Mouse (Mus musculus) yolk sac, embryonic 10.5 days (tissue): Measurements from ENCODE around the gene Pip5kl1.

Experiments used
- DNase-seq: peaks from one replicate; pipeline ENCODE4 v3.0.0-alpha.2; 2017; ENCODE audit warnings: low spot score

Gene Pip5kl1

DNA sequence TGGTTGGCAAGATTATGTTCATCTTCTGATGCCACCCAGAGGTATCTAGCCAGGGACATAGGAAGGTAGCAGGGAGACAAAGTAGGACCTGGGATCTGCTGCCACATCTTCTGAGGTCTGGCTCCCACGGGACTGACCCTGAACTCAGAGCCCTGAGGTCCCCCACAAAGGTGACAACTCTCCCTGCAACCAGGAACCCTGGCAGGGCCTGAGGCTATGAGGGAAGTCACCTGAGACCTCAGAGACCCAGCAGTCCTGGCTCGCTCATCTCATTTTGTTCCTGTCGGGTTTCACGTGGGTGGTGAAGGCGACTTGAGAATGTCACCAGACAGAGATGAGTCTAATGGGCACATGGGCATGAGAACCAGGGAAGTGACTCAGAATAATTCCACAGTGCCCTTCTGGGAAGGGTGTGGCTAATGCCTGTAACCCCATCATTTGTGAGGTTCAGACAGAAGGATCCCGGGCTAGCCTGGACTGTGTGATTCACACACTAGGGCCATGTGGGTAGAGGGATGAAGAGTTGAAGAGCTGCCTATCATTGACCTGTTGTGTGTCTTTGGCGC, 10.6 kb downstream of the Pip5kl1 start:
- DNase-seq, result no peak

DNA sequence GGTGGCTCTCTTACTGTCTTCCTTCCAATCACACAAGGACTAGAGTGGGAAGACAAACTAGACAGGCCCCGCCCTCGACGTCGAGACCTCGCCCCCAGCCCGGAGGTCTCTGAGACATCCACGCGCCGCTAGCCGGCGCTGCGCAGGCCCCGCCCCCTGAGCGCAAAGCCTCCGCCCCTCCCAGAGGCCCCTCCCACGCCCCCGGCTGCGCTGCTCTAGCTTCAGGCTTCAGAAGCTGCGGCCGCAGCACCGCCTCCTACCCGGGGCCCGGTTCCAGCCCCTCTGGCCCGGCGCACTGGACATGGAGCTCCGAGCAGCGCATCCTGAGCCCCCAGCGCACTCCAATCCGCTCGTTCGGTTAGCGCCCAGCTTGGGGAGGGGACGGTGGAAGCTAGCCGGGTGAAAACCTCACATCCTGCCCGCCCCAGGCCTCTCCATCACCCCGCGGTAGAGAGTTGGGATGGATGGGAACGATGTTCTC, 12.3 kb downstream of the Pip5kl1 start, which contains the start of gene St6galnac4:
TSS of gene St6galnac4 (plus strand) at position 225 of the 481 bp plus-strand sequence.
- peak; percentile 92 for DNase-seq

DNA sequence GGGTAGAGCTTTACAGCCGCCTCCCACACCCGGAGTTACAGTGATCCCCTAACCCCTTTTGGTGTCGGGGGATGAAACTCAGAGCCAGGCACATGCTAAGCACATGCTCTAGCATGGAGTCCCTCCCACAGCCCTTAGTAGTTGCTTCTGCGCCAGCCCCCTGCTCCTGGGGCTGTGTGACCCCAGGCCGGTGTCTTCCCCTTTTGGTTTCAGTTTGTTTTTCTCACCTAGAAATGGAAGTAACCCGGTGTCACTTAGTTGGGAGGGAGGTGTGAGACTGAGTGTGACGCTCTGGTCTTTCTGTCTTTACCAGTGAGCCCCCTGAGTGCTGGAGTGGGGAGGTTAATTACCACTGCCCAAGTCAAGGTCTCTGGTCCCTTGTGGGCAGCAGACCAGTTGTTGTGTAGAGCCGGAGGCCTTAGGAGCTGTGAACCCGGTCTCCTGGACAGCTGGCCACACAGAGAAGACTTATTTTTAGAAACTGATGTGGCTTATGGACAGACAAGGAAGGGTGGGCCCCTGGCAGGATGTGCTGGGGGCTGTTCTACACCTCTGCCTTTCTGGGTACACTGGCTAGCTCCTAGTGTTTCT, 13.2 kb downstream of the Pip5kl1 start:
- no peak for DNase-seq

DNA sequence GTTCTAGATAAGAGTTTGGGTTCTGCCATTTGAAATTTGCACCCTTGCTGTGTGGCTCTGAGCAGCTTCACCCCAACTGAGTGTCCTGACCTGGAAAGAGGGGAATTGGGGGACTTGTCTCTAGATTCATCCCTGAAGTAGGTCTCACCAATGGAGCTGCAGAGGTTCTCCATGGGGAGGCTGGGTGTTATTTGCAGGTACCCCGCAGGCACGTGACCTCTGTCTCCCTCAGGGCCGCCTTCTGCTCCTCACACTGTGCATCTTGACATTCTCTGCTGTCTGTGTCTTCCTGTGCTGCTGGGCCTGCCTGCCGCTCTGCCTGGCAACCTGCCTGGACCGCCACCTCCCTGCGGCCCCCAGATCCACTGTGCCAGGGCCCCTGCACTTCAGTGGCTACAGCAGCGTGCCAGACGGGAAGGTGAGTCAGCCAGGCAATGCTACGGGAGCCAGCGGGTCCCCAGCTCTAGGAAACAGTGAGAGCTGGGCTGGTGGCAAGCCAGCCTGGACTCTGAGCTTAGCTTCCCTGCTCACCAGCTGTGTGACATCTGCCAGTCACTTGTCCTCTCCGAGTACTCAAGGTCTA, 14.7 kb downstream of the Pip5kl1 start:
- no peak for DNase-seq

DNA sequence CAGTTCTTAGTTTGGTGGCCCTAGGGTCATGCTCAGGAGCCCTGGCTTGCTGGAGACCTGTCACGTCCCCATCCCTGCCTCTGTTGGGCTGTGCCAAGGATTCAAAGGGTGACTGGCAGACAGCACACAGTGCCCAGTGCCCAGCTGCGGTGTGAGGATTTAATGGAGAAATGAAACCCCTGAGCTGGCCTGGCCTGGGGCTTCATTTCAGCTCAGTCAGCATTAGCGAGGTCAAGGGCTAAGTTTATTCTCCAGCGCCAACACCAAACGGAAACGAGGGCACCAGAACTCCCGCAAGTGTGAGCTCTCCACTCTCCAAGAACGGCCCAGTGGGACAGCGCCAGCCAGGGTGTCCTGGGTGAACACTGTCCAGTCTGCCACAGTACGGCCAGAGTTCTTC, 15.6 kb downstream of the Pip5kl1 start:
- no peak for DNase-seq

DNA sequence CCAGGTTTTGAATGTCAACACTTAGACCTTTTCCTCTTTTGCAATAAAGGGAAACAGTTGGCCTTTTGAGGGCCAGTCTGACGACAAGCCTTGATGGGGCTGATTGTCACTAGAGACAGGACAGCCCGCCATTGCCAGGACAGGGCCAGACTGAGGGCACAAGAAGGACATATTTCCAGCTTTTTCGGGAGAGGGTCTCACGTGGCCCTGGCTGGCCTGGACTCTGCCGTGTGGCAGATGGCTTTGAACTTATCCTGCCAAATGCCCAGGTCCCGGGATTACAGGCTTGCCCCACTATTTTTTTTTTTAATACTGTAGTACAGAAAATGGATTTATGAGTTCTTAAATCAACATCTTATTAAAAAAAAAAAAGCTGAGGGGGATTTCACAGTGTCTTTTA, 16.7 kb downstream of the Pip5kl1 start:
- no peak for DNase-seq

DNA sequence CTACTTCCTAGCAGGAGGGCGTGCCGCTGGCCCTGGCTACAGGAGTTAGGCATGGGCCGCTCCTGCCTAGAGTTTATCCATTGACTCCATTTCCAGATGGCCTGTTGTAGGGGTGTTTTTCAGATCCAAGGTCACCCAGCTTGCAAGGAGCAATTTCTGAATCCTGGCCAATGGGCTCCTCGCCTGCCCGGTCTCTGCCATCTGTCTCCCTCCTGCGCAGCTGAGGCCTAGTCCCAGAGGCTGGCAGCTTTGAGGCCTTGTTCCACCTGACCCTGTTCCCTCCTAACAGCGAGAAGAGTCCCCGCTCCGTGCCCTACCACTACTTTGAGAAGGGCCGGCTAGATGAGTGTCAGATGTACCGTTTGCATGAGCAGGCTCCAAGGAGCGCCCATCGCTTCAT, 22.1 kb downstream of the Pip5kl1 start:
- no peak for DNase-seq

DNA sequence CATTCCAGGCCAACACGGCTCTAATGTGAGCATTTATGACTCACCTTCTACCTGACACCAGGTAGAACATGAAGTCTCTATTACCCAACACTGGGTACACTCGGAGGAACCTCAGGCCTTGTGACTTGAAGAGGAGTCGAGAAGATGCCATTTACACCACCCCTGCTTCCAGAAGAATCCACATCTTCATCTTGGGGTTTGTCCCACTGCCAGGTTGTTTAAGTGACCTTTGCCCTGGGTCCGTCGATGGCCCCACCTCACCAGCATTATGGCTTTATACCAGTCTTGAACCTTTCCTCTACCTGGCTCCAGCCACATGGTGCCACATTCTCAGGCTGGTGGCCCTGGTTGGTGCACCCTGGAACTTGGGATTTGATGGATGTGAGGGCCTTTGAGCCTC, 22.7 kb downstream of the Pip5kl1 start:
- no peak for DNase-seq

DNA sequence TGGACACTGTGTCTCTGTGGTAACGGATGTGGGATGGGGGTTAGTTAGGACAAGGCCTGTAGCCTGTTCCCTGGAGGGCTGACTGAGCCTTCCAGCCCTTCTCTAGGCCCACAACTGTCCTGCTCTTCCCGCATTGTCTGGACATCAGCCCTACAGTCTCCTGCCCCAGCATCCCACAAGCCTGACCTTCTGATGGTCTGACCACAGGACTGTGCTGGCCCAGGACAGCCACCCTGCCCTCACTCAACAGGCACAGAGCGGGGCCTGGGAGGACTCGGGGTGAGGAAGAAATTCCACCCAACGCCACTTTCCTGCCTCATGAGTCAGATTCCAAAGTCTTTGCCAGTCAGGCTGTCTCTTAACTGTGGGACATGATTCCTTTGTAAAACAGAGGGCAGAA, 23.1 kb downstream of the Pip5kl1 start:
- DNase-seq, result no peak

DNA sequence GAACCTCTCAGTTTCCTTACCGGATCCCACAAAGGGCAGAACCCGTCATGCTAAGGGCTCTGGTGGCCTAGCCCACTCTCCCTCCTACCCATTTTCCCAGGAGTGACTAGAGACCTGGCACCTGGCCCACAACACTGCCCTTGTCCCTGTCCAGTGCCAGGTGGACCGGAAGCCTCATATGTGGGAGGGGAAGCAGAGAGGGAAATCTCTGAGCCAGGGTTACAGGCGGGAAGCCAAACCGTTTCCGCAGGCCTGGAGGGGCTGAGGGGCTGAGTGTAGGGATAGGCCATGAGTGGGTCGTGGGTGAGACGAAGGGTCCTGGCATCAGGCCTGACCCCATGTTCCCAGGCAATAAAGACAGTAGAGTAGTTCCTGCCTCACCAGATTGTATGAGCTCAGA, 23.9 kb downstream of the Pip5kl1 start:
- DNase-seq, result no peak

DNA sequence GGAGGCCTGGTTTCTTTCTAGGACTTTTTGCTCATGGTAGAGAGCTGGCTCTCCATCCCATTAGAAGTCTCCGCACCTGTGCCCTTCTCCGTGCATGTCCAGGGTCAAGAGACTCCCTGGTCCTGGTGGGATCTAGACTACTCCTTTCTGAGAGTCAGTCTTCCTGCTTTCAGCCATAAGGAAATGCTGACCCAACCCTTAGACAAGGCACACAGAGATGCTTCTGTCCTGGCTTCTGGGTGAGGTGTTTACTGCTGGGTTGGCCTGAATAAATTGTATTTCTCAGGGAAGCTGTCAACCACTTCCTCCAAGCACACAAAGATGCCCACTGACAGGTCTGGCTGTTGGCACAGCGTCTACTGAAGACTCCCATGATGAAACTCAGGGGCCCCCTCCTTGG, 24.8 kb downstream of the Pip5kl1 start, which contains the start of gene St6galnac6:
TSS of gene St6galnac6 (plus strand) at position 301 of the 400 bp plus-strand sequence.
- DNase-seq, result no peak

DNA sequence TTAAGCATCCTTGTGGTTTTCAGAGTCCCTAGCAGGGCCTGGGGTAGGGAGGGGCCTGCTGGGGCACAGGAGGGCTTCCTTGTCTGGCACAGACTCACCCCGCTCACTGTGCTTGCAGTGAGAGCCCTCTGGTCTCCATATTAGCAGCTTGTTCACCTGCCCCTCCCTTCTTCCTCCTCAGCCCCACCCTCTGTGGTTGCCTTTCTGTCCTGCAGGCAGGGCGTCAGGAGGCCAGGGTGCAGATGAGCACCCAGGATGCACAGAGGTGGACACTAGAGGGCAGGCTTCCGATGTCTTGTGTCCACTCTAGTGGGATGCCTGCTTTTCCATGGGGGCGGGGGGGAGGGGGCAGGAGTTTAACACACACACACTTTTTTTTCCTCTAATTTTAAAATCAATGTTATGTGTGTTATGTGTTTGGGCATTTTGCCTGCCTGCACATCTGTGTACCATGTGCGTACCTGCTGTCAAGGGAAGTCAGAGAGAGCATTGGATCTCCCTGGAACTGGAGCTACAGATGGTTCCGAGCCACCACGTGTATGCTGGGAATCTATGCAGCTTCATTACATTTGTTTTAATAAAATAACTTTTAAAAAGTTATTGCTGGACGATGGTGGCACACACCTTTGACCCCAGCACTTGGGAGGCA, 26.9 kb downstream of the Pip5kl1 start:
- DNase-seq, result peak; percentile 51

DNA sequence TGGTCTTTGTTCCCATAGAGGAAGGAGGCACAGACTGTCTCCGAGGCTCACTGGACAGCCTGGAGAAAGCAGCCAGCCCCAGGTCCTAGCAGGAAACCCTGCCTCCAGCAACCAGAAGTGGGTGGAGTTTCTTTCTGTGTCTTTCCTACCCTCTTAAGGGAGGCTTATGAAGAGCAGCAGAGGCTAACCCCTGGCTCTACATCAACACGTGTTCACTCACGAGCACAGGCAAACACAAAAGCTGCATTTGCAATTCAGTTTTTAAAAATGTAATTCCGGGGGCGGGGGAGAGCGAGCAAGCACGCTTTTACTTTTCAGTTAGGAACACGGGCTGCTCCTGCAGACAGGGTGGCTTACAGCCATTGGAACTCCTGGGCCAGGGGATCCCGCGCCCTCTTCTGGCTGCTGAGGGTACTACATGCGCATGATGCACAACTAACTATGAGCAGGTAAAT, 28.0 kb downstream of the Pip5kl1 start:
- DNase-seq, result peak; percentile 78

DNA sequence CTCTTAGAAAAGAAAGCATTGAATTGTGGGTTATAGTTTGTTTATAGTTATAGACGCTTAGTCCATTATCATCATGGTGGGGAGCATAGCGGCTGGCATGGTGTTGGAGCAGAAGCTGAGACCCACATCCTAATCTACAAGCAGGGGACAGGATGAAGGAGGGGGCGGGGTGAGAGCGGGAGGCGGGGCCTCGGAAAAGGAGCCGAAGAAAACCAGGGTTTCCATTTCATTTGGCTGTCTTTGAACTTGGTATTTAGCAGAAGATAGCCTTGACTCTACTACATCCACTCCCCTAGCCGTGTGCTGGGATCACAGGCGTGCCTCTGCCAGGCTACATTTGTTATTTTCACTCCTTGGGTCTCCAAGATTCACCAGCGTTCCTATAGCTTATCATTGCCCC, 30.0 kb downstream of the Pip5kl1 start:
- no peak for DNase-seq

DNA sequence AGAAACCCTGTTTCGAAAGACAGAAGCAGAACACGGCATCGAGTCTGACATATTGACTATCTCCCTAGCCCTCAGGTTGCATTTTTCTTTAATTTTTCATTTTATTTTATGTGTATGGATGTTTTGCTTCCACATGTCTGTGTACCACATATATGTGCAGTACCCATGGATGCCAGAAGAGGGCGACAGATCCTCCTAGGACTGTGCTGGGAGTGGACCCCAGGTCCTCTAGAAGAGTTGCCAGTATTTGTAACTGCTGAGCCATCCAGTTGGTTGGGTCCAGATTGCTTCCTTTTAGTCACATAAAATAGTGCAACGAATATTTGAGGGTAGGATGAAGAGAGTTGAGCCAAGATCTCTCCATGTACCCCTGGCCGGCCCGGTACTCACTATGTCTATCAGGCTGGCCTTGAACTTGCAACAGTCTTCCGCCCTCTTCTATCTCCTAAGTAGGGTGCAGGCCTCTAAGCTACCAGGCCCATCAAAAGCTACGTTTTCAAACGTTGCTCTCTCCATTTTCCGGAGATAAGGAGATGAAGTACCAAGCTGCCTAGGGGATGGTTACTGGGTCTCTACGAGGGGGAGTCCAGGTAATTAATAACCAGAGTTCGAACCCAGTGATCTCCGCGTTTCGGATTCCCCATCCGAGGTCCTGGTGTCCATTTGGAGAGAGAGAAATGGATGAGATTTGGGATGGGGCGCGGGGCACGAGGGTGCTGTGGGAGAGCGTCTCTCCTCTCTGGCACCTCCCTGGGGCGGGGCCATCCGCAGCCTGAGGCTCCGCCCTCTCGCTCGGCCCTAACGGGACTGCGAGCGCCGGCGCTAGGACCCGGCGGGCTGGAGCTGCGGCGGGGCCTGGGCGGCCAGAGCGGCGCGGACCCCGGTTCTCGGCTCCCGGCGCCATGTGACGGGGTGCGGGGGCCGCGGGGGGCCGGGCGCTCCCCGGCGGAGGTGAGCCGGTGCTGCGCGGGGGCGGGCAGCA, 31.9 kb downstream of the Pip5kl1 start:
- peak; percentile 76 for DNase-seq

DNA sequence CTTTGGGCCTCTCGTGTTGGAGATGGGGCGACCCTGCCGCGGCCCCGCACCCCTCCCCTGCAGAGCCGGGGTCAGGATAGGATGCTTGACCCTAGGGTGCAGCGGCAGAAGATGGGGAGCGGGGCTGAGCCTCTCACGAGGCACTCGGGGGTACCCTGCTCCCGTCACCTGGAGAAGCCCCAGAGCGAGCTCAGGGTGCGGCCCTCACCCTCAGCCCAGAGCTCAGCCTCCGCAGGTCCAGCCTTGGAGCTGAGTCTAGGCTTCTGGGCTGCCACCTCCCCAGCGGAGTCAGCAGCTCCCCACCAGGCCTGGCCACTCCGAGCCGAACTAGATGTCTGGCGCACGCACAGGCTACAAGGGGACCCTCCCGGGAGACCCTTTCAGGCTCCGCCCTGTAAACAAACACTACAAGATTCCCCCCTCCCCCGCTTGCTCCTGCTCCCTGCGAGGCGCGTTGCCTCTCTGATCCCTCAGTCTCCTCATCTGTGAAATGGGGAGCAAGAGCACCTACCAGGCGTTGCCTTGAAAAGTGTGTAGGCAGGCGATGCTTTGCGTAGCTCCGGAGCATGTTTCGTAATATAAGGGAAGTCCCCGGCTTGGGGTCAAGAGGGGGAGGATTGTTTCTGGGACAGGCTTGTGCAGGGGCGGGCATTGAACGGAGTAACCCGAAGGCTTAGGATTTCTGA, 32.8 kb downstream of the Pip5kl1 start:
- peak; percentile 49 for DNase-seq

DNA sequence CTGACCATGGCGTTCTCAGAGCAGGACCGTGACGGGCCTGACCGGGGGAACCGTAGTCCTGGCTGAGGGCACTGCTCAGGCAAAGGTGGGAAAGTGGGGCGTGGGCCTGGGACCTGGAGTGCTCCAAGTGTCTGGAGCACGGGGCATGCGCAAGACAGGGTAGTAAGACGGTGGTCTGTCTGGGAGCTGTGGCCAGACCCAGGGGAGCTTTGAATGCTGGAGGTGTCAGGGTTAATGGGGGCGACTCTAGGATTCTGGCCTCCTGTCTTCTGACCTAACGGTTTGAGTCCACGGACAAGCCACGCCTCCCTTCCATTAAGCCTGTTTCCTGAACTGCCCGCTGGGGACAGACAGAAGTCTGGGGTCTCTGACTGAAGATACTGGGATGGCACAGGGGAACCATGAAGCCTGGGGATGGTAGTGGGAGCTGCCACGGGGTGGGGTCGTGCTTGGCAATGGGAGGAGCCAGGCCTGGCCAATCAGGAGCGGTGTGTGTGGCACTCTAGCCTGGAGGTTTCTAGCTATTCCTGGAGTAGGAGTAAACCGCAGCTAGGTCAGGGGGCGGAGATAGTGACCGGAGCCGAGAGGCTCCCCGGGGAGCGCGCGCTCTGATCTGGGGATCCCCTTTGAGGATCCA, 33.7 kb downstream of the Pip5kl1 start:
- peak; percentile 80 for DNase-seq

DNA sequence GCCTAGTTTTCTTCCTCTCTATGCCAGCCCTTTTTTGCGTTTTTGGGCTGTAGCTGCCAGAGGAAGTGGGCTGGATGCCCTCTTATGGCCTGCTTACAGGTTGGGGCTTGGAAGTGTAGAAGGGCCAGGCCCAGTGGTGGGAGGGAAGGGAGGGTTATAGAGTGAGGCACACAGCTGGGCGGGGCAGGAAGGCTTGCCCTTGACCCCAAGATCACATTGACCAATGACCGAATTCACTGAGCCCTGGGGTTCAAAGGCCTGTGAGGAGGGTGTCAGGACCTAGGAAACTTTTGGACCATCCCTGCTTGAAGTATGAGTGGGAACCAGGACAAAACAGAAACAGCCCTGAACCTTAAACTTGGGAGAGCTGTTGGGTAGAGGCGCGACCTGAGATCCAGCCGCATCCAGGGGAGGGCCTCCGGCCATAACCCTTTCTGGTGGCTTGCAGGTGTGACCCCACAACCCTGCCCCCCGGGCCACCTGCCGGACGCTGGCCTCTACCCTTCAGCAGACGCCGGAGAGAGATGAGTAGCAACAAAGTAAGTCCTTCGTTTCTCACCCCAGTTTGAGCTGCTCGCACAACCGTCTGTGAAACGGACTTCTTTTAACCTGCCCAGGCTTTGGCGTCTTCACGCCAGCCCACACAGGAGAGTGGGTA, 34.3 kb downstream of the Pip5kl1 start:
- DNase-seq, result no peak

DNA sequence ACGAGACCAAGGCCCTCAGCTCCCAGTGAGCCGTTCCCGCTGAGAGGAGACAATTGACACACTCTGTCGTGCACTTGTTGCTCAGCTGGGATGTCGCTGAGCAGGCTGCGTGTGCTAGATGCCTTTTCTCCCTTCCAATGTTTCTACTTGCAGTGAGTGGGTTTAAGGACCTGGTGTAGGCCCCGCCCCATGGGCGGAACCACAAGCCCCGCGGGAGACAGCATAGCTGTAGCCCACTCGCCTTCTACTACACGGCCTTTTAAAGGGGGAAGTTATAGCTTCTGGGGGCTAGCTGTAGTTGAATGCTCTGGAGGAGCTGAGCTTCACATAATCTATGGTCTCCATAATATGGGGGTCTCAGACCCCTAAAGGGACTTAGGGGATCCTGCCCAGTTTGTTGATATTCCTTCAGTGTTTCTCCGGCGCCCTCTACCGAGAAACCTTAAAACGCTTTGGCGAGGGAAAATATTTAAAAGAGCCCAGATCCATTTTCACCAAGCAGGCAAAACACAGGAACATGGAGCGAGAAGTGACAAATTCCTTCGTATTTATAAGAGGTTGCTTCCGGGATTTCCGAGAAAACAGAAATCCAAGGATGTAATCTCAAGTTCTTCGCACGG, 36.1 kb downstream of the Pip5kl1 start:
- DNase-seq, result no peak

DNA sequence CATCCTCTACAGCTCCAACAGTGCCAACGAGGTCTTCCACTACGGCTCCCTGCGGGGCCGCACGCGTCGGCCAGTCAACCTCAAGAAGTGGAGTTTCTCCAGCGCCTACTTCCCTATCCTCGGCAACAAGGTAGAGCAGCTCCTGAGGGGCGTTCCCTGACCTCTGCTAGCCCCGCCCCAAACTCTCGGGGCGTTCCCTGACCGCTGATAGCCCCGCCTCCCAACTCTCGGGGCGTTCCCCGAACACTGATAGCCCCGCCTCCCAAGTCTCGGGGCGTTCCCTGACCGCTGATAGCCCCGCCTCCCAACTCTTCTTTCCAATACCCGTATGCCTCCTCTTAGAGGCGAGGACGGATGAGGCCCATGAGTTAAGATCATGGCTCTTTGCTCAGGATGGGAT, 37.7 kb downstream of the Pip5kl1 start:
- no peak for DNase-seq
